Mouse (Mus musculus) retina, adult 2 months (tissue): ENCODE results near the gene Sult6b2.

Experiments used
- DNase-seq: peaks from one replicate; pipeline ENCODE4 v3.0.0-alpha.2; 2012; ENCODE audit warnings: low read depth, low spot score

The Sult6b2 gene

DNA sequence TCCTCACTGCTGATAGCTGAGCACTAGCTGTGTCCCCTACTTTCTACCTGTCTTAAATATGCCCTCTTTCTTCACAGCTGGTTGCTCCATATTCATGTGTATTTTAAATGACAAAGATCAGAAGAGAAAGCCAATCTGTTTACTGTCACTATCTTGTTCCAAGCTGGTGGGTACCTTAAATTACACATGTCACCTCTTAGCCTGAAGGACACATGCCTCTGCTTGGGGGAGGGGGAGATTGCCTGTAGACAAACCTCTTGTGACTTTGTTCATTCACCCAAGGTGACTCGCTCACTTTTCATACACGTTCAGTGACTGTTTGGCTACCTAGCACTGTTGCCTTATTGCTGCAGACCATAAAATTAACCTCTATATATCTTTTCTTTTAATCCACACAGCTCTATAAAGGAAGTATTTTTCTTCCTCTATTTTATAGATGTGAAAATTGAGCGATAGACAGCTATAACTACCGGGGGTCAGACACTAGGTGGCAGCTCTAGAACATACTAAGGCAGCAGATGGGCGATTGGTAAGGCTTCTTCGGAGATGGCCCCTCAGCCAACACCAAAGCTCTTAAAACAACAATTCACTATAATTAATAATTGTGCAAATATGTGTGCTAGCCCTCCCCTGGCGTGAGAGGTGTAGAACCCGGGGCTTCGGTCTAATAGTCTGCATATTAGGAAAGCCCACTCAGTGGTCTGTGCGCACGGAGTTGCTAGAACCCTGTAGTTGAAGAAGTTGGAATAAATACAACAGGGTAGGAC, 25.1 kb downstream of the Sult6b2 start:
- peak; percentile 32 for DNase-seq

GRCm38 (mm10) chr6:142776935-142777334, 27.4 kb downstream of the Sult6b2 start:
- no peak for DNase-seq

GRCm38 (mm10) chr6:142773566-142773965, 30.7 kb downstream of the Sult6b2 start:
- DNase-seq, result no peak

GRCm38 (mm10) chr6:142771643-142772042, 32.7 kb downstream of the Sult6b2 start:
- DNase-seq, result no peak

DNA sequence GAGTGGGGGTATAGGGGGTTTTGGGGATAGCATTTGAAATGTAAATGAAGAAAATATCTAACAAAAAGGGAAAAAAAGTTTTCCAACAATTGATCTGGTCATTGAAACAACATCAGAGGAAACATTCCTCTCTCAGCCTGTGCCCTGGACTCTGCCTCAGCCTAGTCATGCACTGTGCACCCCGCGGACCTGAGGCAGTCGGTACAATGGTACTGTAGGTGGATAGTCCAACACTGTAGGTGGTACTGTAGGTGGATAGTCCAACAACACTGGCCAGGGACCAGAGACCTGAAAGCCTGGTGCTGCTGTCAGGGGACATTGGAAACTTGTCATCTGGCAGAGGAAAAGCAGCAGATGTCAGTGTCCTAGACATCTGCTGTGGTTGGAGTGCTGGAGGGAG, 34.4 kb downstream of the Sult6b2 start:
- DNase-seq, result no peak

- DNase-seq, result no peak
Observed at GRCm38 (mm10) chr6:142767305-142767704, 37.0 kb downstream of the Sult6b2 start.

DNA sequence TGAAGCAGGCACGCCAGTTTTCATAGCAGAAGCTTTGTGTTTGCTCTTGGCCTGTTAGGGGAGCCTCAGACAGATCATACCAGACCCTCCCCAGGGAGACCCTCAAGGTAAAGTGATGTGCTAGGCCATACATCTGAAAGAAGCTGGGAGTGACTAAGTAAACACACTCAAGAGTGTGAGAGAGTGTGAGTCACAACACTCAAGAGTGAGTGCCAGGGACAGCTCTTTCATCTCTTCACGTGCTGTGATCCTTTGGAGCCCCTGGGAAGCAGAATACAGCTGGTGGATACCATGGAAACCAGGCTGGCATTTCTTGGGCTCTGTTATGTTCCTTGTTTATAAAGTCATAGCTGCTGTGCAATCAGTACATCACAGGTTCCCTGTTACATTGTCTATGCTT, 39.4 kb downstream of the Sult6b2 start:
- no peak for DNase-seq

DNA sequence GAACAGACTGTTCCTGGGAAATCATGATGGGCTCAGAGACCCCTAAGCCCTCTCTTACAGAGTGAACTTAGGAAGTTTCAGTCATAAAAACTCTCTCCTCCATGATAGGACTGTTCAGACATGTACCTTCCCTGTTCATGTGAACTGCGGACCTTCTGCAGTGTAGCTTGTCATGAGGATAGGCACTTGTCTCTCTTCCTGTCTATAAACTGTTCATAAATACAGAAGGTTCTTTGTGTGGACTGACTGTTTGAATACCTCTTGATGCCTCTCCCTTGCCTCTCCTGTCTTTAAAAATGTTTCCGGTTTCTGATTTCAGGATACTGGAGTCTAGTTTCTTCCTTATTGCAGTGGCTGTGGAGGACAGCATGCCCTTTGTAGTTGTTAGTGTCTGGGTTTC, 44.7 kb downstream of the Sult6b2 start:
- DNase-seq, result no peak

GRCm38 (mm10) chr6:142758562-142758961, 45.7 kb downstream of the Sult6b2 start:
- DNase-seq, result no peak

DNA sequence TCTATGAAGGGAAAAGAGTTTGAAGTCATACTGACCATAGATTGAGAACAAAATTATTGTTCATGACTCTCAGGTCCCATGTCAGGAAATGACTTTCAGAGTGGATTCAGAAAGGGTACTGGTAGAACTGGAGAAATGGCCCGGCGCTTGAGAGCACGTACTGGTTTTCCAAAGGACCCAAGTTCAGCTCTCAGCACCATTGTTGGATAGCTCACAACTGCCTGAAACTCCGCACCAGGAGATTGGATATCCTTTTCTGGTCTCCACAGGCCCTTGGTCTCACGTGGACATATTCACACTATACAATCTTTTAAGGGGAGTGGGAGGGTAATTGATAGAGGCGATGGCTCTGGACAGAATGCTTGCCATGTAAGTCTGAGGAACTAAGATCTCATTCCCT, 46.3 kb downstream of the Sult6b2 start:
- no peak for DNase-seq

DNA sequence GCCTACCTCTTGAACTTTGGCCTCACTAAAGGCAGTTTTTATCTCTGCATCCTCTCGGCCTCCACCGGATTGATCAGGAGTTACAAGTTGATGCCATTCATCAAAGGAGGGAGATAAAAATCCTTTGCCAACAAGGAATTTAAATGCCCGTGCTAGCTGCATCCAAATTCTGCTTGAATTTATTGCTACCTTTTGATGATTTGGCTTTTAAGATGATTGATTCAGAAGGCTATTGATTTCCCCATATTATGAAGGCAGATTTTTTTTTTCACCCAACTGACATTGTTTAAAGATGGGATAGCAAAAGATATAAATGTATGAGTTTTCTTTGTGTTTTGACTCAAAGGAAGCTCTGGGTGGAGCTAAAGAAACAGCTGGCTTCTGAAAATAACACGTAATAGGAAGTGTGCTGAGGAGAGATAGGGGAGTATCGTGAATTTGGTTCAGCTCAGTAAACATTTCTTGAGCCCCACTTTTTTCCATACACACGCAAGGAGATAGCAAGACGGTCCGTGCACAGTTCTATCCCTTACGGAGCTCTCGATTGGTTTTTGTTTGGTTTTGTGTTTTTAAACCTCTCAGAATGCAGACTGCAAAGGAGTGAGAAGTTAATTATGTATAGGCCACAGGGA, 46.9 kb downstream of the Sult6b2 start:
- no peak for DNase-seq

GRCm38 (mm10) chr6:142756507-142757333, 47.6 kb downstream of the Sult6b2 start, which contains the start of gene Cmas:
Cmas (plus strand) TSS chr6:142756686.
- peak; percentile 75 for DNase-seq

GRCm38 (mm10) chr6:142752331-142753246, 51.7 kb downstream of the Sult6b2 start:
- no peak for DNase-seq

- no peak for DNase-seq
Observed at GRCm38 (mm10) chr6:142751365-142751764, 52.9 kb downstream of the Sult6b2 start.

DNA sequence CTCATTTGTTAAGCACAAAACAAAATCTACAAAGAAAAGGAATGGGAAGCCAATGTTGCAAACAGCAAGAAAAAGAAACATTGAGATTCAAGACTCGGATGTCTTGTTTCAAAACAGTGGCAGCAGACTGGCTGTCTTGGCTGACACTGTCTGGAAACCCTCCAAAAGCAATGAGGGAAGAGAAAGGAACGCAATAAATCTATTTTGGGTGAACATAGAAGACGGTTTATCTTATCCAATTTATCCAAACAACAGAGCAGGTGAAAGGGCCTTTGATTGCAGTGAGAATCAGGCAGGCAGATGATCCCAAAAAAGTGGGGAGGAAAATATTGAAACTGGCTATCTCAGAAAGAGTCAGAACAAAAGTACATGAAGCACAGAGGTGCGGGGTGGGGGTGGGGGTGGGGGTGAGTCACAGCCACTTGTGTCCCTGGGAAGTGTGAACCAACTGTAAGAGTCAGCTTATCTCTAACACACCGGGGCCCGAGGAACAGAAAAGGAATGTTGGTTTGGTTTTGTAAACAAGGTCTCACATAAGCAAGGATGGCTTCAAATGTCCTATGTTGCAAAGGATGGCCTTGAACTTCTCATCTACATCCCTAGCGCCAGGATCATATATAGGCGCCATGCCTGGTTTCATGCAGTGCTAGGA, 56.1 kb downstream of the Sult6b2 start:
- no peak for DNase-seq

DNA sequence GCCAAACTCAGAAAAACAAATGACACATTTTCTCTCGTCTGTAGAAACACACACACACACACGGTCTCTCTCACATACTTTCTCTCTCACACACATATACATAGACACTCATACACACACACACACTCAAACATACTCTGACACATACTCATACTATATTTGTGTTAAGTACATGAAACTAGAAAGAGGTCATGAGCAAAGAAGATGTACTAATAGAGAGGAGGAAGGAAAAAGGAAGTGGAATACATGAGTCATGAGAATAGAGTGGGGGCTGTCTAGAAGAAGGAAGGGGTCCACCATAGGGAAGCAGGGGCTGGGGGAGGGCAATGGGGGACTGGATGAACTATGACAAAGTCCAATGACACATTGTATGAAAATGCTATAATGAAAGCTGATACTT, 57.1 kb downstream of the Sult6b2 start:
- DNase-seq, result no peak

- DNase-seq, result no peak
Observed at GRCm38 (mm10) chr6:142746765-142747164, 57.5 kb downstream of the Sult6b2 start.

GRCm38 (mm10) chr6:142745484-142745883, 58.8 kb downstream of the Sult6b2 start:
- DNase-seq, result no peak

GRCm38 (mm10) chr6:142743193-142743592, 61.1 kb downstream of the Sult6b2 start:
- DNase-seq, result no peak

- no peak for DNase-seq
Observed at GRCm38 (mm10) chr6:142741763-142742162, 62.5 kb downstream of the Sult6b2 start.

DNA sequence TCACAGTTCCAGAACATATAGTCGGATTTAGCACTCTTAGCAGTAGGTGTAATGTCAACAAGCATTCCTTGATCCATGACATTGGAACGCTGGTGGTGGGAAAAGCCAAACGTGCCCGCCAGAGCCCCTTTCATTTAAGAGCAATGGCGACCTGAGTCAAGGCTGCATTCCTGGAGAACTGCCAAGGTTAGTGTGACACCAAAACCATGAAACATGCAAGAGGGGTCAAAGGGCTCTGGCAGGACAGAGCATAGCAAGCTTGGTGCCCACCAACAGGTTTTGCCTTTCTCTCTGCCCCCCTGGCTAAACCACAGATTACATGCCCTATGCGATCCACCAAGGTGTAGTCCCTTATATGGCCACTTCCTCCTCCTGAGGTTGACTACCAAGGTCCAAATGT, 65.7 kb downstream of the Sult6b2 start:
- no peak for DNase-seq
